Mouse (Mus musculus) heart, adult 8-10 months (tissue): ENCODE measurements at regions not wholly inside any gene's neighbourhood (a gene's known extent, or its start where the extent isn't known, plus 50 kb on each side); places are given as distances from the start of the nearest gene placed in this dataset.
"Not testable (repeated sequence)": the region's sequence is repeated elsewhere in the genome, so short reads cannot be mapped to it uniquely, and the experiment has no call there.

Experiments used
- DNase-seq: peaks from one replicate; pipeline ENCODE4 v3.0.0; 2022; ENCODE audit warnings: low spot score

- DNase-seq: peak; percentile 50
Measured at GRCm38 (mm10) chr12:71707727-71708369, 123.0 kb upstream of the Daam1 start.

GRCm38 (mm10) chr12:71714606-71715005 is 116.3 kb upstream of the Daam1 start:
- DNase-seq: no peak

DNA sequence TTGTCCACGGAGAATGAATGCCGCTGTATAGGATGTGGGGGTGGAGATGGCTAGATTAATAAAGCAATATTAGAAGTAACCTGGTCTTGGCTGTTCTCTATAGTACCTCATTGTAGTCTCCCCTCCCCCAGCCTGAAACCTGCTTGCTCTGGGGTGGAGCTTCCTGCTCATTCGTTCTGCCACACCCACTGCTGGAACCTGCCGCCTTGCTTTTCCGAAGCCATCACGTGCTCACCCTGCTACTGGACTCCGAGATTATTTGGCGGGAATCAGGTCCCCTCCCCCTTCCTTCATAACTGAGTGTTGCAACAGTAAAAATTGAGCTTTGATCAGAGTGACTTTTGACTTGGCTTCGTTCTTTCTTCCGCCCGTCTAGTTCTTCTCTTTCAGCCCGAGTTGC is 112.5 kb upstream of the Daam1 start:
- not testable (repeated sequence) for DNase-seq

- no peak for DNase-seq
Measured at GRCm38 (mm10) chr12:71718911-71719310, 112.0 kb upstream of the Daam1 start.

- DNase-seq: no peak
Measured at GRCm38 (mm10) chr12:71725140-71725539, 105.7 kb upstream of the Daam1 start.

DNA sequence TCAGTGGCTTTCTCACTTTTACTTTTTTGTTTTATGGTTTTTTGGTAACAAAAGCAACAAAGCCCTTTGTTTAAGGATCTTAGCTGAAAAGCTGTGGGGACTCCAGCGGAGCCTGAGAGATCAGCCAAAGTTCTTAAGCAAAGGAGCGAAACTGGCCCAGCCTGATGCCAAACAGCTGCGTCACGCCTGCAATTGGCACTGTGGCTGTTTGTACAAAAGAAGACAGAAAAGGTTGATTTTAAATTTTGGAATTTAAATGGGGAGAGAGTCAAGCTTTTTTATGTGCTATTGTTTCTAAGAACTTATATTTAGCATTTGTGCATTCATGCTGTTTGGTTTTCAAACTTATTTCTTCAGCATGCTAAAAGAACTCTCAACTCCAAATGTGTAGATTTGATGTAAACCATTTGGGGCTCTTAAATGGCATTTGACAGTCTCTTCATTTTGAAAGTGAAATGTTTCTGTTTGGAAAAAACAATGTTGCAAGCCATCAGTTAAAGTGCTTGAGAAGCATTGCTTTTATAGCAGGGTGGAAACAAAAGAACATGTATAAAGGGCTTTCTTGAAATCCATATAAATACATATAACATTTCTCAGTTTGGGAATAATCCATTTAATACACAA is 105.1 kb upstream of the Daam1 start:
- DNase-seq: peak; percentile 21

- no peak for DNase-seq
Measured at GRCm38 (mm10) chr12:71743345-71743744, 87.5 kb upstream of the Daam1 start.

DNA sequence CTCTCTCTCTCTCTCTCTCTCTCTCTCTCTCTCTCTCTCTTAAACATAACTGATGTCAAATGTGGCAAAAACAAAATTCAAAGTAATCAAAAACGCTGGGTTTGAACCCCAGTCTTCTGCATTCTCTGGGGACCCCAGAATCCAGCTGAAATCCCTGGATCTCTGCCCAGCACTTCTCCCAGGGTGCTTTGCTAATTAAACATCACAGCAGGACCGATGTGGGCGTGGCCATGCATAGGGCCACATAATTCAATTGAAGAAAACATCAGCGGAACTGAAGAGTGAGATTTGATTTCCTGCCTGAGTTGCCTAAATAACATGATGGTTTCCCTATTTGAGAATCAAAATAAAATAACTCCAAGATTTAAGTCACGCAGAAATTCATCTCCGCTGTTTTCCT is 84.9 kb upstream of the Daam1 start:
- DNase-seq: peak; percentile 30

DNA sequence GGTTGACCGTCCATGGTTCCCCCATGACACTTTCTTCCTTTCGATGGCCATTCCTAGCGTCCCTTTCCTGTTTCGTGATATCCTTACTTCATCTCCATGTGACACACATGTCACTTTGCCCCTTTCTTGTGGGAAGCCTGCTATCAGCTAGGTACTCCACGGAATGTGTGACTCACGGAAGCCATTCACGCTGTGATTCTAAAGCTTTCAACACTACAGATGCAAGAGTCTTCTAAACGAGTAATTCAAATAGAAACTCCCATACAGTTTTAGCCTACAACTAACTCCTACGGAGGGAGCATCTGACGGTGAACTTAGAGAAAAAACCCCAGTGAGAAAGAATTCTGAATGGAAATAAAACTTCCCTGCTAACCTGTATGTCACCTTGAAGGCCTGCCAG is 83.5 kb upstream of the Daam1 start:
- no peak for DNase-seq

GRCm38 (mm10) chr12:71747831-71748368 is 83.0 kb upstream of the Daam1 start:
- DNase-seq: peak; percentile 79

- peak; percentile 77 for DNase-seq
Measured at GRCm38 (mm10) chr12:71748731-71749130, 82.1 kb upstream of the Daam1 start.

- DNase-seq: no peak
Measured at GRCm38 (mm10) chr12:71749668-71750067, 81.2 kb upstream of the Daam1 start.

- DNase-seq: no peak
Measured at GRCm38 (mm10) chr12:71752741-71753260, 78.1 kb upstream of the Daam1 start.

DNA sequence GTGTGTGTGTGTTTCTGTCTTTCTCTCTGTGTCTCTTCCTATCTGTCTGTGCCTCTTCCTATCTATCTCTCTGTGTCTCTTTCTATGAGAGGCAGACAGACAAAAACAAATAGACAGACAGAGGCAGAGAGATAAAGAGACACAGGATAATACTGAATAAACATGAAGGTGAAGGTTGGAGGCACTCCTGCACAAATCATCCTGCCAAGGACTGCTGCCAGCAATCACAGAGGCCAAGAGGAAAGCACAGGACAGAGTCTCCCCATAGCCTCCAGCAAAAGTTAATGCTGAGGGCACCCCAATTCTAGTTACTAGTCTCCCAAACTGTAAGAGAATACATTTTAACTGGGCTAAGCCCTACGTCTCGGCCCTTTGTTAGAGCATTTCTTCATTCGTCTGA is 77.6 kb upstream of the Daam1 start:
- DNase-seq: no peak

DNA sequence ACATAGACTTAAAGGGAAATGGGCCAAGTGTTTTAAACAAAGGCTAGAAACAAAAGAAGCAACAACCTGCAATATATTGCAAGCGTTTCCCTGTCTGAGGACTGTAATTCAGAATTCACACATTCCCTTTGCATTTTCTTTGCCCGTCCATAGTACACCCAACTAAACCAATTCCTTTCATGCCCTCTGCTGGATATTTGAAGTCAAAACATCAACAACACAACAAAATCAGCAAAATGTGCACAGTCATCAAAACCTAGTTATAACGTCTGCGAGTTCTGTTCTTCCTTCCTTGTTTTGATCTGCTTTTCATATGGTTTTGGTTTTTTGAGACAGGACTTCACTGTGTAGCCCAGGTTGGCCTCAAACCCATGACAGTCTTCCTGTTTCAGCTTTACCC is 67.7 kb upstream of the Daam1 start:
- DNase-seq: no peak

- no peak for DNase-seq
Measured at GRCm38 (mm10) chr12:71766086-71766485, 64.8 kb upstream of the Daam1 start.

DNA sequence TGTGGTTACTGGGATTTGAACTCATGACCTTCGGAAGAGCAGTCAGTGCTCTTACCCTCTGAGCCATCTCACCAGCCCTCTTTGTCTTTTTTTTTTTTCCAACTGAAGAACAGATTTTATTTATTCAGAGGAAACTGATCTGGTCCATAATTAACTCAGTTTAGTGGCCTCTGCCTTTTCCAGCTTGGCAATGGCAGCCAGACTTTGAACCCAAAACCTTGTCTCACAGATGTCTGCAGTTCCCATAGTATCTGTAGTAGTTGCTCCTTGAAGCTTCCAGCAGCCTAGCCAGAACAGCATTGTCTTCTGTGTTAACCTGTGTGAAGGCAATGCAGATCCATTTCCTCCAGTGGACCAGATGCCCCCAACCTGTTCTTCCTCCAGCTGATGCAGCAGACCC is 64.2 kb upstream of the Daam1 start:
- DNase-seq: no peak

GRCm38 (mm10) chr12:71767896-71768295 is 63.0 kb upstream of the Daam1 start:
- no peak for DNase-seq

GRCm38 (mm10) chr12:71768471-71768870 is 62.4 kb upstream of the Daam1 start:
- peak; percentile 83 for DNase-seq

GRCm38 (mm10) chr12:71768890-71769289 is 62.0 kb upstream of the Daam1 start:
- DNase-seq: no peak

GRCm38 (mm10) chr12:71769302-71769701 is 61.6 kb upstream of the Daam1 start:
- DNase-seq: no peak

- no peak for DNase-seq
Measured at GRCm38 (mm10) chr12:71773891-71774290, 57.0 kb upstream of the Daam1 start.

GRCm38 (mm10) chr12:71775126-71775525 is 55.8 kb upstream of the Daam1 start:
- no peak for DNase-seq
